Mouse (Mus musculus) layer of hippocampus, adult 9-10 months (tissue): Measurements from ENCODE around the gene Twnk.
A peak's percentile ranks its signal among the peaks of the same experiment; 100 is the strongest.
"Not testable (repeated sequence)": the region's sequence is repeated elsewhere in the genome, so short reads cannot be mapped to it uniquely, and the experiment has no call there.

Experiments used
- DNase-seq: peaks from one replicate; pipeline ENCODE4 v3.0.0; 2022; ENCODE audit warnings: low spot score

The Twnk gene

DNA sequence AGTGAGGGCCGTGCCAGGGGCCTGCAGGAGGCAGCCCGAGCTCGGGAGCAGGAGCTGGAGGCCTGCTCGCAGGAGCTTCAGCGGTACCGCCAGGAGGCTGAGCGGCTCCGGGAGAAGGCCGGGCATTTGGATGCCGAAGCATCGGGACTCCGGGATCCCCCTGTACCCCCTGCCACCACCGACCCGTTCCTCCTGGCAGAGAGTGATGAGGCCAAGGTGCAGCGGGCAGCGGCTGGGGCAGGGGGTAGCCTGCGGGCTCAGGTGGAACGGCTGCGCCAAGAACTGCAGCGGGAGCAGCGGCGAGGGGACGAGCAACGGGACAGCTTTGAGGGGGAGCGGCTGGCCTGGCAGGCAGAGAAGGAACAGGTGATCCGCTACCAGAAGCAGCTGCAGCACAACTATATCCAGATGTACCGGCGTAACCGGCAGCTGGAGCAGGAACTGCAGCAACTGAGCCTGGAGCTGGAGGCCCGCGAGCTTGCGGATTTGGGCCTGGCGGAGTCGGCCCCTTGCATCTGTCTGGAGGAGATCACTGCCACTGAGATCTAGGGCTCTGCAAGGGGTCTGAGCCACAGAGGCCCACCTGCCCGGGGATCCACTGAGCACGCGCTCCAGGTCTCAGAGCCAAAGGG lies 20.6 kb downstream of the Twnk start:
- DNase-seq: no peak

DNA sequence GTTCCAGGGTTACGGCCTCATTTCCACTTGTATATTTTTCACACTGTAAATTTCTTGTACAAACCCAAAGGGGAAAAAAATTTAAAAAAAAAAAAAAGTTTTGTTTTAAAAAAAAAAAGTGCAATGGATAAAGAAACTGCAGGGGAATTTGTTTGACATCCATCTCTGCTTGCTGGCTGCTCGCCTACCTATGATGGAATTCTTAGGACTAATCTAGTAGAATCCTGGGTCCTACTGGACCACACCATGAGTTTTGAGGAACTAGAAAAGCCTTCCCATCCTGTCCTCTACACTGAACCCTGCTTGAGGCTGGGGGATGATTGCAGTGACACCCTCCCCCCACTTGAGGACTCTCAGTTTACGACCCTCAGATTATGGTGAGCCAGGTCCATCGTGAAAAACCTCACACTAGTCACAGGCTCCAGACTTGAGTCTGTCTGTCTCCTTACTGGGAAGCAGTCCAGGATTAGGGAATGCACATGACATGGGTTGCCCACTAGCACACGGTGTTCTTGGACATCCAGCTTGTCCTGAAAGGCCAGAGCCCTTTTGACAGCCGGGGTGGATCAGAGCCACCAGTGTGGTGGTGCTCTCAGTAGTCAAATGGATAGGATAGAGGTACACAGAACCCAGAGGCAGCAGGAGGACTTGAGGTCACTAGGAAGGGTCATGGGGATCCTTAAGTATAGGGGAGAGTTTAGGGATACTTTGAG lies 21.7 kb downstream of the Twnk start:
- DNase-seq: no peak

DNA sequence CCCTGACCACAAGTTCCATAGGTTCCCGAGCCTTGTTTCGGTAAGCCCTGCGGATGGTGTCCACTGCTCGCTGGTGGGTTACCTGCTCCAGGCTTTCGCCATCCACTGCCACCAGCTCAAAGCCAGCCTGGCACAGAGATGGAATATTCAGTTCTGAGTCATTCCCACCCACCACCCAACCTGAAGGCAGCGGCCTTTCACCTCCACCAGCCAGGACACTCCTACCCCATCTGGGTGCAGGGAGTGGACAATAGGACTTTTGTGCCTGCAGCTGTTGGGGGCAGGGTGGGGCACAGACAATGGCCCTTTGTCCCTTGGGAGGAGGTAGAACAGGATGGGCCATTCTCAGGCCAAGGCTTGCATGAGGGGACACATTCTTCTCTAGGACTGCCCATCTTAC lies 22.4 kb downstream of the Twnk start:
- DNase-seq: no peak

DNA sequence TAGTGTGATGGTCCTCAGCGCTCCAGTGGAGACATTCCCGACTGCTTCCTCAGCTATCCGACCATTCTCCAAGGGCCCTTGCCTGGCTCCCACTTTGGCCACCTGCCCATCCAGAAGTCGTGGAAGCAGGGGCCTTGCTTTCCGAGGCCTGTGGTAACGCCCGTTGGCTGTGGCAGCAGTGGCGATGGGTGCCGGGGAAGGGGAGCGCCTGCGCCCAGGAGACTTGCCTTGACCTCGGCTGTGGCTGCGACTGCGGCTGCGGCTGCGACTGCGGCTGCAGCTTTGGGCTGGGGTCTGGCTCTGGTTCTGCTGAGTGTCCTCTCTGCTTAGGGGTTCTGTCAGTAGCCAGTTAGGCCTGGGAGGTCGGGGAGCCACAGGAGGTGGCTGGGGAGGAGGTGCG lies 23.3 kb downstream of the Twnk start:
- DNase-seq: no peak

DNA sequence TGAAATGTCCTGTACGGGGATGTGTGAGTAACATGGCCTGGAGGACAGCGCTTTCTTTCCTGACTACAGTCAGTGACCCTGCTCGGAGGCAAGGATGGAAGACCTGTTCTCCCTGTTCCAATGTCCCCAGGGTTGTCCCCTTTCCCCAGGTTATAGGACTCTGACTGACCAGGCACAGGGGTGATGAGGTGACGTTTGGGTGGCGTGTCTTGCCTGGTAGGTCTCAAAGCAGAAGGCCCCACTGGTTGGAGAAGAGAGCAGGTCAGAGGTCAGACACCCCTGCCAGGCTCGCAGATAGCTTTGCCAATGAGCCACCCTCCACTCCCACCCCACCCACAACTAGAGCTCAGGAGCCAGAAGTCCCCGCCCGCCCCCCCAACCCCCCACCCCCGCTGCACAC lies 24.1 kb downstream of the Twnk start:
- DNase-seq: no peak

DNA sequence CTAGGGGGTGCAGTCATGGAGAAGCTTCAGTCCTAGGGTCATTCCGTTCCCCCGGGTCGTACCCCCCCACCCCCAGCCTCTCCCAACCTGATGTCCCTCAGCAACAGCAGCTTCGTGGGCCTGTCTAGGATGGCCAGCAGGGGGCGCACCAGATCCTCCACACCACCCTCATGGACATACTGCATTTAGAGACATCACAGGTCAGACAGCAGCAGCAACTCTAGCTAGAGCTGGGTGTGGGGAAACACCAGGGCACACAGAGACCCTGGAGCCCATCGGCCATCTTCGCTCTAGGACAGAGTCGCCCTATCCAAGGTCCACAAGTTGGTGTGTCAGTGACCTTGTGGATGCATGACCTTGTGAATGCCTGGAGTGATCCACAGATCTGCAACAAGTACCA lies 24.6 kb downstream of the Twnk start:
- DNase-seq: no peak

DNA sequence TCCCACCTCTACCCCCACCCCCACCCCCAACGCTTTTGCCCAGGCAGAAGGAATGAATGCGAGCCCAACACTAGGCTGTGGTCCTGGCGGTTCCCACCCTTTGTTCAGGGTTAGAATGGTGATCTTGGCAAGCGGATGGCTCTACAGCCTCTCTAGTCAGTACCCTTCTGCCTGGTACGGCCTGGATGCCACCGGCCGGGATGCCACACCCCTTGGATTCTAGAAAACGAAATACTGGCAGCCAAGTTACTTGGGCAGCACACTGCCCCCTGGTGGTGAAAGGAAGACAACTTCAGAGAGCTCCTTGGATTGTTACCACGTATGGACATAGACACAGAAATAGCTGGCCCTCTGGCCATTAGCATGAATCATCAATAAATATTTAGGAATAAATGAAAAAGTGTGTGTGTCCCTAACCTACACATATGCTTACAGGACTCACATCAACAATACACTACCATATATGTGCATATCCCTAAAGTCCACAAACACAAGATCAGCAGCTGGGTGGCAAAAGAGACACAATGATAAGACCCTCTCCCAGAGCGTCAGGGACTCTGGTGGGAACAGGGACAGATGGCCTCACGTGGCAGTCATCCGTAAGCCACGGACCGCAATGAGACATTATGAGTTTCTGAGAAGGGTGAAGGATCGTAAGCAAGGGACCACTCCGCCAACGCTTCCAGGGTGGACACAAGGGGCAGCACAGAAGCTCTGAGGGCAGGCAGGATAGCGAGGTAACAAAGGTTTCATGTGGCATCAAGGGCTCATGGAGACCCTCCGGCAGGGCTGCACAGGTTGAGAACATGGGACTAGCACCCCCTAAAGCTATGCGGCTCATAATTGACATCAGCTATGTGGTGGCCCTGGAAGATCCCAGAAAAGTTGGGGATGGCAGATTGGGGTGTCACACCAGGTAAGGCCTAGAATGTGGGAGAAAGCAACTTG lies 25.6 kb downstream of the Twnk start:
- DNase-seq: no peak

DNA sequence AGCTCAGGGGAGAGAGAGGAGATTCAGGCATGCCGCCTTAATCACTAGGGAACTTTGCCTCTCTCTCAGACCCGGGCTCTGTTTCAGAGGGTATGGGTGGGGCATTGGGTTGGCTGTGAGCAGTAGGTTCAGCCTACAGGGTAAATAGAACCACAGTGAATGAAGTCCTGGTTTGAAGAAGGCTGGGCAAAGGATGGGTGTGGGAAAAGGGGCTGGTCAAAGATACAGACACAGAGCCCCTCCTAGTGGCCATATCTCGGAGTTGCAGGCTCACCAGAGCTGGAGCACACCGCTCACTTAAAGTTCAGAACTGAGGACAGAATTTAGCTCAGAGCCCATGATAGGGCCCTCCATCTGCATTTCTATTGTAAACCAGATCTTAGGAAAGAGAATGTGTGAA lies 26.3 kb downstream of the Twnk start:
- no peak for DNase-seq

DNA sequence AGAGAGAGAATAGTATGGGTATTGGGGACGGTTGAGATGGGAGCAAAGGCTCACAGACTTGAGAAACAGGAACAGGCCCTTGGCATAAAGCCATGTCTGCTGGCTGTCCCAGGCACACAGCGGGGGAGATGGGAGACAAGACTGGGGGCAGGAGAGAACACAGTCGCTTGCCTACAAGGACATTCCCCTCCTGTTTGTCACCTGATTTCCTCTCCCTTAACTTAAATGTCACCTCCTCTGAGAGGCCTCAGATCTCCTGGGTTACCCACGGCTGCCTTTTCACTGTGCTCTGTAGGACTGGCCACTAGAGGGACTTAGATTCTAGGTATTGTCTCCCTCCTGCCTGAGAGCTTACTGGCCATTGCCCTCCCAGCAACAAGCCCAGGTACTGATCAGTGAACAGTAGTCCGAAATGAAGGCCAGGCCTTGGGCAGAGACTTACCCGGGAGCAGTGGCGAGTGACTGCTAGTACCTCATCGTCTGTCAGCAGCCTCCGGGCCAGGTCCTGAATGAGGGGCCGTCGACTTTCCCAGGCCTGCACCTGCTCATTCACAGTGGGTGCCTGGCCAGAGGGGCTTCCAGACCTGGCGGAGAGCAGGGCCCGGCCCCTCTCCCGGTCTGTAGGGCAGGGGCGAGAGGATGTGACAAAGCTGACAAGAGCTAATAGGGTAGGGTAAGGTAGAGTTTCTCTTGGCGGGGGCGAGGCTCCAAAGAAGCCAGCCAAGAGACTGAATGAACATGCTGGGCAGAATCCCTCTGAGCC lies 27.3 kb downstream of the Twnk start:
- no peak for DNase-seq

DNA sequence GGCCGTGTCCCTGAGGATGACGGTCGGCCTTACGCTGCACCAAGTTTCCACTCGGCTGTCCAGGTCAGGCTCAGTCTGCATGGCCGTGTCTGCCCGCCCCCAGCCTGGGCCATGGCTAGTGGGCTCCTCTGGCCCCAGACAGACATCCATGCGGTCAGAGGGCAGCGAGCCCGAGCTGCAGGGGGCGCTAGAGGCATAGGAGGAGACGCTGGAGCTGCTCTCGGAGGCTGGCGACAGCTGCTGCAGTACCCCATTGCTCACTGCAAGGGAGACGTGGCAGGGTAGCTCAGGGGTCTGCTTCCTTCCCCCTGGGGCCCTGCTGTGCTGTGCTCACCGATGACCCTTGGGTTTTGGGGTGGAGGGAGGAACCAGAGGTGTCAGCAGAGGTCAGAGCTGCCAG lies 31.4 kb downstream of the Twnk start:
- no peak for DNase-seq

DNA sequence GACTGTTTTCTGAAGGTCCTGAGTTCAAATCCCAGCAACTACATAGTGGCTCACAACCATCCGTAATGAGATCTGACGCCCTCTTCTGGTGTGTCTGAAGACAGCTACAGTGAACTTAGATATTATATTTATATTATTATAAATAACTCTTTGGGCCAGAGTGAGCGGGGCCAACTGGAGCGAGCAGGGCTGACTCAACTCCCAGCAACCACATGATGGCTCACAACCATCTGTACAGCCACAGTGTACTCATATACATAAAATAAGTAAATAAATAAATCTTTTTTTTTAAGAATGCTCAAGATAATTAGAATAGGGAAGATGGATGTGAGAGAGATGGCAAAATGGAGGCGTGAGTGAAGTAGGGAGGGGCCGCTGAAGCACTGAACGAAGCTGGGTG lies 32.7 kb downstream of the Twnk start:
- DNase-seq: not testable (repeated sequence)

DNA sequence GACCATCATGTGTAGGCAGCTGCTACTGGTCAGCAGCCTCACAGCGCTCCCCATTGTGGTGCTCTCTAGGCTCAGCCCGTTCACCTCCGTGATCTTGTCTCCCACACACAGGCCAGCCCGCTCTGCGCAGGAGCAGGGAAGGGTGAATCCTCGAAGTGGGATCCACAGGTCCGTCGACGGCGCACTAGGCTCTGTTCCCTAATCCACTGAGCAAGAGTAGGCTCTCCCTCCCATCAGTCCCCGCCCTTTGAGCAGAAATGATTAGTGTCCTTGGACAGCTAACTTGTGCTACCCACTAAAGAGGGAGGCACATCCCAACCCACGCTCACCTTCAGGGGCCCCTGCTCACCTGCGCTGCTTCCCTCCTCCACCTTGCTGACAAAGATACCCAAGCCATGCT lies 34.8 kb downstream of the Twnk start:
- no peak for DNase-seq

DNA sequence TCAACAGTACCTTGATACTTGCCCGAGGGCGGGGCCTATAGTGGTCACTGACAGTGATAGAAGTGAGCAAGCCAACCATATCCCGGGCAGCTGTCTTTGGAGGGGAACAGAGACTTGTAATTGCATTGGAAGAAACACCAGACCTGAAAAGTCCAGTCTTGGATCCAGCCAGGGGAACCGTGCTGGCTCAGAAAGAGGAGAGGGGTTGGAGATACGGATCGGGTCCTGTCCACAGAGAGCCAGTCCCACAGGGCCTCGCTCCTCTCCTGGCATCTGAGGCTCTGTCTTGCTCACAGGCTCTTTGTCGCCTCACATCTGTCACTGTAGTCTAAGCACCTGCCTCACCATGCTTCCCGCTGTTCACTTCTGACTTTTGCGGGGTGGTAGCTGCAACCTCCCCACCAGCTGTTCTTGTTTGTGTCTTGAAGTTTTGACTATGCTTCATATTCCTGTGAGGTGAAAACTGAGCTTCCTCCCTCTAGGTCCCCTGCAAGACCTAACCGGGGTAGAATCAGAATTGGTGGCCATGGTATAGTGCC lies 39.0 kb downstream of the Twnk start:
- no peak for DNase-seq

DNA sequence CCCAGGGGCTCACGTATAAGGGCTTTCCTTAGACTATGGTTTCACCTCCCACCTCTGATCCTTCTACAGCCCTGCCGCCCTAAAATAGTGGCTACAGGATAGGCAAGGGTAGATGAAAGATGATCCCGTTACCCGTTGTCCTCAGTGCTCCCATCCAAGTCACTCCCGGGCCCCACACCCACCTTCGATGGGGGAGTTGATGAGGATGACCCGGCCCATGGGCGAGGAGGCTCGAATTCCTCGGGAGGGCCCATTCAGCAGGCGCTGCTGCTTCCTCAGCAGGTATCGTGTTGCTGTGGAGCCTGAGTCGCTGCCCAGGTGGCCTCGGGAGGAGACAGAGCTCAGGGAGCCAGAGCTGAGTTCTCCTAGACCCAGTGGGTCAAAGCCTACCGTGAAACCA lies 39.8 kb downstream of the Twnk start:
- DNase-seq: no peak

DNA sequence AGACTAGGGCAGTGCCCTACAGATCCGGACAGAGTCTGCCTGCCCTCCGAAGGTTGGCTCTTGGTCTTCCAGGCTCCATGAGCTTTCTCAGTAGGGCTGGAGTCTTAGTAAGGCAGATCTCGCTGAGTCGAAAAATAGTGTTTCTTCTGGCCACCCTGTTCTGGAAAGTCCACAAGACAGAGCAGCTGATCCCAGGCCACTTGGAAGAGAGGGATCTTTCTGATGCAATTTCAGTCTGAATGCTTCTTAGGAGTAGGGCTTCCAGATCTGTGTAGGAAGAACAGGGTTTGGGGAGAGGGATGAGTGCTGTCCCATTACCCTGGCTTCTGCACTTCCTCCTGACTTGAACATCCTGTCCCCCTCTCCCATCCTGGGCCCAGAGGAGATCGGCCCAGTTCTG lies 40.2 kb downstream of the Twnk start, which contains the start of gene Pdzd7:
Gene Pdzd7, minus strand, starts transcription at position 67 of the 400 bp plus-strand sequence.
- no peak for DNase-seq

DNA sequence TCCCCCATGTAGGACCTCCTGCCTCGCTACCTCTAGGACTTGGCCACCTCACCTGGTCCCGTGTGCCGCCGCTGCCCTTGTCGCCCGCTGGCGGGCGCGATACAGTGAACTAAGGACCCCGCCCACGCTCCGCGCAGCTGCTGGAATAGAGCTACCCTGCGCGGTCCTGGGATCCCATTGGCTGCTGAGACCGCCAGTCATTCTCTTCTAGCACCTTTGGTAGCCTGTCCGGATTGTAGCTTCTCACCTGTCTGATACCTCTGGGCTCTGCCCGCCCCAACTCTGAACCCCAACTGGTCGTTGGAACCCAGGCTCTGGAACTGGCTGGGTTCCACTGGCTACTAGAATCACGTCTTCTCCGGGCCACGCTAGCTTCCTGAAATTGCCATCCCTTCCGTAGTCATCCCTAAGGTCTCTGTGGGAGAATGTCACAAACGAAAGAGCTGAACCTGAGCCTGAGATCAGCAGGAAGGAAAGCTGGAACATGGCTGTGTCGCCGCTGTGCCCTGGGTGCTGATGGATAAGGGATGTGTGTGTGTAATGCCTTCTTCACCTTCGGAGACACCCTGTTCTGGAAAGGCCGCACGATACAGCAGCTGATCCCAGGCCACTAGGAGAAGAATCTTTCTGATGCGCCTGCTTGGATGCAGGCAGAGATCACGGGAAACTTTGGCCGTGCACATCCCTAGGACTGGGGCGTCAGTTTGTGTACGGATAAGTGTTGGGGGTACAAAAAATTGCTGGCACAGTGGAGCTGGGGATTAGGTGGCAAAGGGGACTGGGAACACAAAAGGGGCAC lies 41.3 kb downstream of the Twnk start:
- peak; percentile 60 for DNase-seq

DNA sequence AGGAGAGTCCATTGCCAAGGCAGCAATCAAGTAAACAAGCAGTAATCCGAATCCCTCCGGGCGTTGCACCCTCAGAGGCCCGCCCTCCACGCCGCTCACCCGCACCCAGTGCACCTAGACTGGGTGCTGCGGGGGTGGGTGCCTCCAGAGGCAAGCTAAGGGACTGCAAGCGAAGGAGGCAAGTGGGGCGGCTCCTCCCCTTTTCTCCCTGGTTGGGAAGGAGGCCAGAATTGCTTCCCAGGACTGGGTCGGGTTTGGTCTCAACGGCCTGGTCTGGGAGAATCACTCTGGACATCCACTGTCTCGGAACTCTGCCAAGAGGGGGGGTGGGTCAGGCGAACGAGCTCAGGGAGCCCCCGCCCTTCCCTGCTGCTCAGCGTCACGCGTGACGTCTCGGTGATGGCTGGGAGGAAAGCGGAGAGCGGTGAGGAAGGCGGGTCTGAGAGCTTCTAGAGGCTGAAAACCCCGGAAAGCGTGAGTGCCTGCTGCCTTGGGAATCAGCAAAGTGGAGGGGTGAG lies 42.0 kb downstream of the Twnk start, which contains the start of gene Sfxn3:
Gene Sfxn3, plus strand, starts transcription at position 87 of the 518 bp plus-strand sequence.
- peak; percentile 80 for DNase-seq

DNA sequence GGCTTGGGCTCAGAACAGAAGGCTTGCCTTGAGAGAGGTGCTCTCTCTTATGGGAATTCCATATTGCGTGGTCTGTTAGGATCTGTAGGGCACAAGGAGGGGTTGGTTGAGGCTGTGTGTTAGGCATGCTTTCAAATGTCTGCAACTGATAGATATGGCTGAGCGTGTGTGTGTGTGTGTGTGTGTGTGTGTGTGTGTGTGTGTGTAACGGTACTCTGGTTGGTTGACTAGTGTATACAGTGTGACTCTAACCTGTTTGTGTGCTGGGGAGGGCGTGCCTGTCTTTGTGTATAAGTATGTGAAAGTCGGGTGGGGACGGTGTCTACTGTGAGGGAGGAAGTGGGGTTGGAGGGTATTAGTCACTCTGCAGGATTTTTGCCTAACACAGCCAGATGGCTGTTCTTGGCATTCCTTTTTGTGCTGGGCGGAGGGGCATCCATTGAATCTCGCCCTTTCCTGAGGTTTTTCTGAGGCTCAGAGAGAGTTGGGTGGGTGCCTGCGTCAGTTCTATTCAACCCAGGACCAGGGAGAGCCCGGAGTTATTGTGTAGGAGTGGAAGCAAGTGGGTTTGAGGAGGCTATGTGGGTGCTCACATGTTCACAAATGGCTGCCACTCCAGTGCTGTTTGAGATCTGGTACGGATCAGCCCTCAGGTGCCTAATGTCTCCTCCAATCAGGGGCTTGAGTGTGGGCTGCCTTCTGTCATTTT lies 42.6 kb downstream of the Twnk start:
- DNase-seq: peak; percentile 75

DNA sequence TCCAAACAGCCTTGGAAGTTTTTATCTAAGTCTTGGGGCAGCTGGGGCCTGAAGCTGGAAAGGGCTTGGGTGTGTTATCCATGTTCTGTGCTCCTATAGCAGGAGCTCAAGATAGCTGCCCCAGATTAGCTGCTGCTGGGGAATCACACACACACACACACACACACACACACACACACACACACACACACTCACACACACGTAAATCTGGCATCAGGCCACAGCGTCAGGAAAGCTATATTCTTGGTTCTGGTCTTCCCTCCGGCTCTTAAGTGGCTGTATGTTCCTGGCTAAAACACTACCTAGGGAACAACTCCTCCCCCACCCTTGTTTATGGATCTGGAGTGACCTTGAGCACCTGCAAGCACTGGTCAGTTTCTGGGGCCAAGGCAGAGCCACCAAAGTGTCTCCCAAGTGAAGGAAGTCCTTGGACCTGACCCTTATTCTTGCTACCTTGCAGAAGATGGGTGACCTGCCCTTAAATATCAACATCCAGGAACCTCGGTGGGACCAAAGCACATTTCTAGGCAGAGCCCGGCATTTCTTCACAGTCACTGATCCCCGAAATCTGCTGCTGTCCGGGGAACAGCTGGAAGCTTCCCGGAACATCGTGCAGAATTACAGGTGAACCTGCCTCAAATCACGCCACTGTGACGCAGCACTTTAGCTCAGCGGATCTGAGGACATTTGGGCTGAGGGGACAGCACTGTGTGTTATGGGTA lies 43.3 kb downstream of the Twnk start:
- no peak for DNase-seq
